Mouse (Mus musculus): ENCODE measurements at regions not wholly inside any gene's neighbourhood (a gene's known extent, or its start where the extent isn't known, plus 50 kb on each side); places are given as distances from the start of the nearest gene placed in this dataset.

DNA sequence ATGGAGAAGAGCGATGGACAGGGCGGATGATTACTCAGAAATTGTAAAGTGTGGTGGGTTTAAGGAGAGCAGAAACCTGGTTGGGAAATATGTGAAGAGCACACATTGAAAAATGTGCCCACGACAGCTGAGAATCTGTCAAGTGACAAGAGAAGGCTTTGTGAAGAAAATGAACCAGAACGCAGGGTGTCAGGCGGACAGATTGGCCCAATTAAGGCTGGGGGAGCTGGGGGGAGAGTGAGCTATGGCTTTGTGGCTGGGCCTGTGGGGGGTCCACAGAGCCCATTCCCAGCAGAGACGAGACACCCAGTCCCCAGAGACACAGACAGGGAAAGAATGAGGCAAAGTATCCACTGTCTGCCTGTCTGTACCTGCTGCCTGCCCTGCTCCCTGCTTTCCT is 153.3 kb downstream of the Shq1 start:
- ATAC-seq (replicated peaks in 1 of 2; ENCODE audit: insufficient read depth in 1 of 2, low FRiP score in 2 of 2, low TSS enrichment in 1 of 2, low read depth in 1 of 2, poor library complexity in 2 of 2, severe bottlenecking in 2 of 2) = no peak

DNA sequence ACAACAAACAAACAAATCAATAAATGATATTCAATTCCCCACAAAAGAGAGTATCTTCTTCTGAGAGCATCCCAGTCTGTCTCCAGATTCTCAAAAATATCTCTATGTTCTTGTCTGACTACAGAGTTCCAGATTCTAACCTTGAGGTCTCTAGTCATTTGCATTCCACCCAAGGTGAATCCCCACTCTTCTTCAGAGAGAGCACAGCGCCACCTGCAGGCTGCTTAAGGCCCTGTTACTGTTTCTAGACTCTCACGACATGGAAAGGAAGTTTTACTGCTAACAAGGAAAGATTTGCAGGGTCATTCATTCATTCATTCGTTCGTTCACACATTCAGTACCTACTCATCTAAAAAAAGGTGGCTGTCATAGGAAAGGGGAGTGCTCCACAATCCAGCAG is 158.3 kb downstream of the Shq1 start:
- ATAC-seq (replicated peaks in 1 of 2; ENCODE audit: insufficient read depth in 1 of 2, low FRiP score in 2 of 2, low TSS enrichment in 1 of 2, low read depth in 1 of 2, poor library complexity in 2 of 2, severe bottlenecking in 2 of 2) = no peak; a peak in 1 of 4 replicates

DNA sequence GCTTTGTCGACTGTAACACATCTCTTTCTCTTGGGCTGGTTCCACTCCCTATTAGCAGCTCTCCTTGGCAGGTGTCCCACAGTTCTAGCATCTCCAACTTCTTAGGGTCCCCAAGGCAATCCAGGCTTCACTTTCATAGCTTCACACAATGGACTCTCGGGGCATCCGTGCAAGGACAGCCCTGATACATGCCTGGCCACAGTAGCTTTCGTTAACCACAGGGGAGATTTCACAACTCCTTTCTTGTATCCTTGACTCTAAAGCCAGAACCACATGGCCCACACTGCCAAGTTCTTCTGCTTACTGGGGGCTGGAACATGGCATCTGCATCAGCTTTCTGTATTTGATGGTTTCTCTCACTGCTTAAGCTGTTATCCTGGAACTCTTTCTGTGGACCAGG is 160.3 kb downstream of the Shq1 start:
- 0 out of 4 replicates have a peak, but pooled peaks of 1 of the 2 experiments have one; percentile 33 for ATAC-seq (replicated peaks in 1 of 2; ENCODE audit: insufficient read depth in 1 of 2, low FRiP score in 2 of 2, low TSS enrichment in 1 of 2, low read depth in 1 of 2, poor library complexity in 2 of 2, severe bottlenecking in 2 of 2)

DNA sequence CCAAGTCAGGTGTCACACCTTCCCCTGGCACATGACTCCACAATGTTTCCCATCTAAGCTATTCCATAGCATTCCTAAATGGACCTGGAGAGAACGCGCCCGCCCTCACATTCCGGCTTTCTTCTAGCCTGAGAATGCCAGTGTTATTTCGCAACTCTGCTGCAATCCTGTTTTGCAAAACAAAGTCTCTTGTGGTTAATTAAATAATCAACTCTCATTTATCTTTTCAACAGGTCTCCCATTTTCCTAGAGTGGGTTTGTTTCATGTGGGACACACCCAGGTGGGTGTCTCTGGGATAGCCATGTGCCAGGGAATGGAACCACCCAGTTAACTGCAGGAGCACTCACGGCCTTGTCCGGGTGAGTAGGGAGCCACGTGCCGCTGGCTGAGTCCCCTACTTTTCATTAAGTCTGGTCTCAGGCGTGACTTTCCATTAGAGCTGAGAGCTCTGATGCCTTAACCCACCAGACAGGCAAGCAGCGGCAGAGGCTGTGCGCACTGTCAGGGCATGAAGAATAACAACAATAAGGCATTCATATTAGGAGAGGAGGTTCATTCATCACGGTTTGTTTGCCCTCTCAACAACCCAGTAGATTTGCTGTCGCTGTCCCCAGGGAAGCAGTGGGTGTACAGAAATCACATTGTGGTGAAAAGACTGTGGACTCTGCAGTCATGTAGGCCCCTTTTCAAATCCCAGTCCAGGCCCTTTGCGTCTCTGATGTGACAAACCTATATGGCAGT is 165.3 kb downstream of the Shq1 start:
- no peak for ATAC-seq (replicated peaks in 1 of 2; ENCODE audit: insufficient read depth in 1 of 2, low FRiP score in 2 of 2, low TSS enrichment in 1 of 2, low read depth in 1 of 2, poor library complexity in 2 of 2, severe bottlenecking in 2 of 2)

DNA sequence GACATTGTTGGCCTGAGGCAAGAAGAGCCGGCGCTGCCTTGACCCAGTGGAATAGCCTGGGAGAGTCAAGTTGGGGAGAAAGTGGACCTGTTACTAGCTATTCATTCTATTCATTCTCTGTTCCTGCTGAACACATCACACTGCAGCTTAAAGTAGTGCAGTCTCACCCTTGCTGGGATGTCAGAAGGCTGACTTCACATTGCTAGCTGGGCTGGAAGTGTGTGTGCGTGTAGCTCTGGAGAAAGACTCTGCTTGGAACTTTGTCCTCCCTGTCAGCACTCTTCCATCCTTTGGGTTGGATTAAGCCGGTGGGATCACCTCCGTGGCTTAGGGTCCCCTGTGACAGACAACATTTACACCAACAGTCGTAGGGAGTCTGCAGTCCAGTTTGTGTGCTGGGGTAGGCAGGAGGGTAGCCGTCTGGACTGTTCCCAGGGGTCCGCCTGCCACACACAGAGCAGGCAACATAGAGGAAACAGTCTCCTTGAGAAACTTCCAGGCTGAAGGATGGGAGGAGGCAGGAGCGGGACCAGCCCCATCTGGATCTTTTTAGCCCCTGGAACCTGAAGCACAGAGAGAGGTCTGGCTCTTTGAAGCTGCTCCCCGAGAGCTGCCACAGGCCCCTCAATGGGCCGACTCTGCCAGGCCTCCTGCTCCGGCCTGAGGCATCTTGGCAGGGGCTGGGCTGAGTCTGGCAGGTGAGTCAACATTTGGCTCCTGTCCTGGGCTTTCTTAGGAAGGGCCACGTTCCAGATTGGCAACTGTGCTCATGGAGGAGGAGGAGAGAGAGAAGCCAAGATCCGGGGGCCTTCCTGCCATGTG is 167.8 kb downstream of the Shq1 start:
- ATAC-seq (replicated peaks in 1 of 2; ENCODE audit: insufficient read depth in 1 of 2, low FRiP score in 2 of 2, low TSS enrichment in 1 of 2, low read depth in 1 of 2, poor library complexity in 2 of 2, severe bottlenecking in 2 of 2) = no peak

DNA sequence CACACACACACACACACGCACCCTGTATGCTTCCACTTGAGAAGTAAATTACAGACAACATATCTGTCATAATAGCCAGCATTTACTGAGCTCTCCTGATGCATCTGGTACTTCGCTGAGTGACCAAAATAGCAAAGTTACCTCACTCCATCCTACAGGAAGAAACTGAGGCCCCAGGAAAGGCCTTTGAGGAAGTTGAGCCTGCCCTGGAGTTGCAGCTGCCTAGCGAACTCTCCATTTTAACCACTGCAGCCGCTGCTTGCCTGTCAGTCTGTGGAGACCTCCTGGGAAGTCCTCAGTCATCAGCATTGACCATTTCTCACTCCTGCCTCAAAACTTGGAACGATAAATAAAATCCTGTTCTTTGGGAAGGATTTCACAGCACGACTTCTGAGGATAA is 168.8 kb downstream of the Shq1 start:
- ATAC-seq (replicated peaks in 1 of 2; ENCODE audit: insufficient read depth in 1 of 2, low FRiP score in 2 of 2, low TSS enrichment in 1 of 2, low read depth in 1 of 2, poor library complexity in 2 of 2, severe bottlenecking in 2 of 2) = peak; percentile 51 to 63

DNA sequence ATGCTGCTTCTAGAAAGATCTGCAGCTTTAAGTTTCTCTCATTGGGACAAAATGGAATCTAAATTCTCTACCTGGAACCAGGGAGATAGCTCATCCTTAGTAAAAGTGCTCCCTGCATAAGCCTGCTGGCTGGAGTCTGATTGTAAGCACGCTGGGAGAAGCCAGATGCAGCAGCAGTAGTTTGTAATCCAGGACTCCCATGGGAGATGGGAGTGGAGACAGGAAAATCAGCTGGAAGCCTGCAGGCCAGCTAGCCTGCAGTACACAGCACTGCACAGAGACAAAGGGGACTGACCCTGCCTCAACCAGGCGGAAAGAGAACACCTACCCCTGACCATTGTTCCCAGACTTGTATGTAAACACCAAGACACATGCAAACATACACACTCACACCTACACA is 170.2 kb downstream of the Shq1 start:
- no peak for ATAC-seq (replicated peaks in 1 of 2; ENCODE audit: insufficient read depth in 1 of 2, low FRiP score in 2 of 2, low TSS enrichment in 1 of 2, low read depth in 1 of 2, poor library complexity in 2 of 2, severe bottlenecking in 2 of 2)

DNA sequence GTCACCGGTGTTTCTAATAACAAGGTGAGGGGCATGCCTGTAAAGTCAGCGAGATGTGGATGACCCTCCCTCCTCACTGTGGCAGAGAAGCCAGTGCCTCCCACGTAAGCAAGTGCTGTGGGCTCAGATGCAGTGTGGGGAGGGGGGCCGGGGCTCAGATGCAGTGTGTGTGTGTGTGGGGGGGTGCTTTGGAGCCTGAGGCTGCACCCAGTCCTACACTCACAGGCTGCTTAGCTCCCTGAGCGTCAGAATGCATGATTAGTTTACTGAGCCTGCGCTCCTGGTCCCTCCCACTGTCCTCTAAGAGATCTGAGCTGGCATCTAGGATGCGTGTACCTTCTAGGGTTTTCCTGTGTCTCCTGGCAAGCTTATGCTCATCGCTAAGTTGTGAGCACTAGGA is 170.9 kb downstream of the Shq1 start:
- ATAC-seq (replicated peaks in 1 of 2; ENCODE audit: insufficient read depth in 1 of 2, low FRiP score in 2 of 2, low TSS enrichment in 1 of 2, low read depth in 1 of 2, poor library complexity in 2 of 2, severe bottlenecking in 2 of 2) = no peak

DNA sequence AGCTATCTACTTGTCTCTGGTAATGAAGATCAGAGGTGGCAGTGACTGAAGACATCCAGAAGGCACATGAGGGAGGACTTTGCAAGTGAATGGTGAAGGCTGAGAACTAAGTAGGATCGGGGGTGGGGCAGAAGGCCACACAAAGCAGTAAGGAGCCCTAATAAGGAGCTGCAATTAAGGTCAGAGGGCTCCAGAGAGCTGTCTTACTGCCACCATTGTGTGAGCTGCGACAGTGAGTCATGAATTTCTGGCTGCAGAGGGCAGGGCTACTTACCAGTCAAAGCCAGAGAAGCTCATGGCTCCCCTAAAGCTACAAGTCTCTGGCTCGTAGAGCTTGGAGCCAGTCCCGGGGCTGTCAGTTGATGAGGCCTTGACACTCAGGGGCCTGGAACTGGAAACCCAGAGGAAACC is 172.1 kb downstream of the Shq1 start:
- no peak for ATAC-seq (replicated peaks in 1 of 2; ENCODE audit: insufficient read depth in 1 of 2, low FRiP score in 2 of 2, low TSS enrichment in 1 of 2, low read depth in 1 of 2, poor library complexity in 2 of 2, severe bottlenecking in 2 of 2)

DNA sequence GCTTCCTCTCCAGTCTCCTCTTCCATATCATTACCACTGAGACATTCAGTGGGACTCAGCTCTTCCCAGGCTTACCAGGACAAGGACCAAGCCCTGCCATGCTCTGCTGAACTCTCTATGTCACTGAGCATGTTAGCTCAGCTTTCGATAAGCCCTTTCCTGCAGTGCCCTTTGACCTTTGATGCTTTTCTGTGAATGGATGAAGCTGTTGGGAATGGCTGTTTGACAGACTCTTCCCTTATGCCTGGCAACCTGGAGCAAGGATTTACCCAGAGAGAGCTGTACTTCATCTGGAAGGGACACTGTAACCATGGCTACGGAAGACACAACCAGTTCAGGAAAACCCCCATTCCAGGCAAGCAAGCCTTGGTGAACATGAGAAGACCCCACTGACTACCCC is 172.8 kb downstream of the Shq1 start:
- no peak for ATAC-seq (replicated peaks in 1 of 2; ENCODE audit: insufficient read depth in 1 of 2, low FRiP score in 2 of 2, low TSS enrichment in 1 of 2, low read depth in 1 of 2, poor library complexity in 2 of 2, severe bottlenecking in 2 of 2)

DNA sequence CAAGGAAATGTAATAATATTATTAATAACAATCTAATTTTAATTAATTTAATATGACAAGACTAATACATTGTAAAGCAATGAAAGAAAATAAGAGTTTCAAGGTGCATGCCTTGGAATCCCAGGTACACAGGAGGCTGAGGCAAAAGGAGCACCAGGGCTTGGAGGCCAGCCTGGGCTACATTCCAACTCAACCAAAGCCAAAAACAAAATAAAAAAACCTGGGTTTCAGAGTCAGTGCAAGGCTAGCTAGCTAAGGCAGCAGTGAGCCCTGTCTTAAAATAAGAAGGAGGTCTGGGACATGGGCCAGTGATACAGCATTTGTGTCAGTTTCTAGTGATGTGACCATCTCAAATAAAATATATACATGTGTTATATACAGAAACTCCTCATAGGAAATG is 174.8 kb downstream of the Shq1 start:
- ATAC-seq (replicated peaks in 1 of 2; ENCODE audit: insufficient read depth in 1 of 2, low FRiP score in 2 of 2, low TSS enrichment in 1 of 2, low read depth in 1 of 2, poor library complexity in 2 of 2, severe bottlenecking in 2 of 2) = no peak

DNA sequence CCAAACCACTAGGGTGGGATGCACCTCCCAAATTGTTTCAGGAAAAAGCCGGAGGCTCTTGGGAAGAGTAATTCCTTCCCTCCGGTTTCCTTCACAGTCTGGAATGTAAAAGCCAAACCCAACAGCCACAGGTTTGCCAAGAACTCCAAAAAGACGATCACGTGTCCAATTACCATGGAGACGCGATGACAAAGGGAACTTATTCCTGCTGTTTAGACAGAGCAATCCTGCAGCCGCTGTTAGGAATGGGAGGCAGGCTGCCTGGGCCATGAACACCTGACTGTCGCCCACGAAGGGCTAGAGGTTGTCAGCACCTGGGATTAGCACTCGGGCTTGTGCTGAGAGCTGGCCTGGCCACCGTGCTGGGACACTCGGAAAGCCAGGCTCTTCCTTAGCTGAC is 175.8 kb downstream of the Shq1 start:
- ATAC-seq (replicated peaks in 1 of 2; ENCODE audit: insufficient read depth in 1 of 2, low FRiP score in 2 of 2, low TSS enrichment in 1 of 2, low read depth in 1 of 2, poor library complexity in 2 of 2, severe bottlenecking in 2 of 2) = no peak

DNA sequence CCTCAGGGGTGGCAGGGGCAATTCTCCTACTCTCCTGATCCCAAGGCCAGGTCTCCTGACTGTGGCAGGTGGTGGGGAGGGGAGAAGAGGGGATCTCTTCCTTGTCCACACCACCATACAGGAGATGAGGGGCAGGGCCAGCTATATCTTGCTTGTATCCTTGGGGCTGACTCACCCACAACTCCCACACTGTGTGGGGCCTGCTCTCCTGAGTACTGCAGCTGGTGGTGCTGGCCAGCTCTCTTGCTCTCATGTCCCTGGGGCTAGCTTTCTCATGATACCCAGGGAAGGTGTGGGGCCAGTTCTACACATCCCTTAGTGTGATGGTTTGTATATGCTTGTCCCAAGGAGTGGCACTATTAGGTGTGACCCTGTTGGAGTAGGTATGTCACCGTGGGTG is 177.4 kb downstream of the Shq1 start:
- ATAC-seq (replicated peaks in 1 of 2; ENCODE audit: insufficient read depth in 1 of 2, low FRiP score in 2 of 2, low TSS enrichment in 1 of 2, low read depth in 1 of 2, poor library complexity in 2 of 2, severe bottlenecking in 2 of 2) = no peak

DNA sequence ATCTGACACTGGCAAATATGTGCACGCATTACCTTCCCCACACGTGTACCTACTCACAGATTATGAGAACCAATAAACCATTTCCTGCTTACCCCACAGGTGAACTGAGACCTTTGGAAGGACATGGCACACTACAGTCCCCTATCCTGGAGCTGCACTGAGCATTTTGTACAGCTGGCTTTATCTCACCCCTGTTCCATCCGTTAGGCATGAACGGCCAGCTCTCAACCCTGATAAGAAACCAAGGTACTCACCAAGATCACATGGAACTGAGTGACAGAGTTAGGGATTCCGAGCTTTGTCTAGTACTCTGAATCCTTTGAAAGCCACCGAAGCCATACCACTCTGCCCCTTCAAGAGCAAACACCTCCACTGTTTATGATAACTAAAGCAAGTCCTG is 179.1 kb downstream of the Shq1 start:
- ATAC-seq (replicated peaks in 1 of 2; ENCODE audit: insufficient read depth in 1 of 2, low FRiP score in 2 of 2, low TSS enrichment in 1 of 2, low read depth in 1 of 2, poor library complexity in 2 of 2, severe bottlenecking in 2 of 2) = no peak

DNA sequence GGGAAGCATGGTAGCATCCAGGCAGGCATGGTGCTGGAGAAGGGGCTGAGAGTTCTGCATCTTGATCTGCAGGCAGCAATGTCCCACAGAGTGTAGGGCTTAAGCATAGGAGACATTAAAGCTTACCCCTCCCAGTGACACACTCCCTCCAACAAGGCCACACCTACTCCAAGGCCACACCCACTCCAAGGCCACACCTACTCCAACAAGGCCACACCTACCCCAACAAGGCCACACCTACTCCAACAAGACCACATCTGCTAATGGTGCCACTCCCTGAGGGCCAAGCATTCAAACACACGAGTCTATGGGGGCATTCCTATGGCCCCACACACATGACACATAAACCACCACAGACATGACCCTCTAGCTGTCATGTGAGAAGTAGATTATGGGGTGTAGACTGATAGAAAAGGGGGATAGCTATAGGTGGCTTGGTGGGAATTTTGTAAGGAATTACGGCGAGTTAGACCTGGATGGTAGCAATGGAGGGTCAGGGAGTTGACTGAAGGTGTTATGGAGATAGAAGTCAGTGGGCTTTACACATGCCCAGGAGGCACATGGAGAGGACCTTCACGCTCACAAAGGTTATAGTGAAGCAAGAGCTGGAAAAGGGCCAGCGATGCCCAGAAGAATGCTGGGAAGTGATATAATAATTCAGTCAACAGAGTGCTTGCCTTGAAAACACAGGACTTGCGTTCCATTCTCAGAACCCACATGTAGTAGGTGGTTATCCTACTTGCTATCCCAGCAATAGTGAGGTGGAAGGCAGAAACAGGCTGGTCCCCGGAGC is 179.8 kb downstream of the Shq1 start:
- ATAC-seq (replicated peaks in 1 of 2; ENCODE audit: insufficient read depth in 1 of 2, low FRiP score in 2 of 2, low TSS enrichment in 1 of 2, low read depth in 1 of 2, poor library complexity in 2 of 2, severe bottlenecking in 2 of 2) = no peak

DNA sequence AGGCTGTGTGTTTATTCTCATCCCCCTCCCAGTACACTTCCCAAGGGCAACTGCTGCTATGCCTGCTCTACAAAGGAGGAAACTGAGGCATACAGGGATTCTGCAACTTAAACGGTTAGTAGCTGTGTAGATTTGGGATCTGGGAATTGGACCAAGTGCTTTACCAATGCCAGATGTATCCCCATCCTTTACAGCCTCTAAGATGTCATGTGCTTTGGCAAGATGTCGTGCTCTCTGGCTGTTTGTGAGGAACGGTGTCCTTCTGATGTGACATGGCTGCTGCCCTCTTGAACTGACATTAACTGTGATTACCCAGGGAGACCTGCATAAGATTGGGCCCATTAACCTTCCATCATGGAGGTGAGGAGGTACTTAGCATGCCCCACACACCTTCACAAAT is 187.1 kb downstream of the Shq1 start:
- ATAC-seq (replicated peaks in 1 of 2; ENCODE audit: insufficient read depth in 1 of 2, low FRiP score in 2 of 2, low TSS enrichment in 1 of 2, low read depth in 1 of 2, poor library complexity in 2 of 2, severe bottlenecking in 2 of 2) = no peak

DNA sequence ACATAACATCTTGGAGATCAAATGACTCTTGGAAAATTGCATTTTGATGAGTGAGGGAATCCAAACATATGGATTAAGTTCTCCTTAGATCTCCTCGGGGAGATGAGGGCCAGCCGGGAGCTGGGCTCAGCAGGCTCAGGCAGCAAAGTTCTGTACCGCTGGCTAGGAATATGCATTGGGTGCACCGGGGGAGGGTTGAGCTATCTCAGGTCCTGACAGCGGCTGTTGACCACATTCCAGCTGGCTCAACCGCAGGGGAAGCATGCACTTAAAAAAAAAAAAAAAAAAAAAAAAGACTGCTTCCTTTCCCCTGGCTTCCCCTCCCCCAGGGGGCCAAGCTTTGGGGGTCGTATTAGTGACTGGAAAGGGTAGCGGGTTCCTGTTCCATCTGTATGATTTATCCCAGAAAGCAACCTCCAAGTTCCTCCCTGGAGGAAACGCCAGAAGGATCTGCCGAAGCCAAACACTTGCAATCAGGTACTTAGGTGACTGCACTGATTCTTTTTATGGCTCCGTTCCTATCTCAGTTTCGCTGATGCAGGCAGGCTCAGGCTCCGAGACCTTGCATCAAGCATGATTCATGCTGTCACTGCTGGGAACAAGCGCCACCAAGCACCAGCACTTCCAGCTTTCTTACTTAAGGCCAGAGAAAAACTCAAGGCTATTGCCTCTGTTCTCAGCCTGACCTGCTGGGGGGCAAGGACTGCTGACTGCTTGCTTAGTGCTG is 187.7 kb downstream of the Shq1 start:
- ATAC-seq (replicated peaks in 1 of 2; ENCODE audit: insufficient read depth in 1 of 2, low FRiP score in 2 of 2, low TSS enrichment in 1 of 2, low read depth in 1 of 2, poor library complexity in 2 of 2, severe bottlenecking in 2 of 2) = peak; percentile 75 to 79
